Mouse (Mus musculus) brain, embryonic 14.5 days (tissue): ENCODE measurements around the gene Igf2r.

Experiments
- CTCF ChIP-seq: fragments of 200-500 bp; IDR thresholded peaks from 2 replicates; pipeline ENCODE4 v1.5.1; 2012; ENCODE audit warnings: inconsistent platforms, mild to moderate bottlenecking, moderate library complexity, borderline replicate concordance; ENCODE audit not compliant: insufficient read depth, insufficient read length; ENCODE audit errors: extremely low read depth
- POLR2A ChIP-seq: fragments of 200-500 bp; IDR thresholded peaks from 2 replicates; pipeline ENCODE4 v1.6.1; 2012; ENCODE audit warnings: mild to moderate bottlenecking, inconsistent platforms, borderline replicate concordance; ENCODE audit not compliant: poor library complexity, insufficient read depth, insufficient read length, severe bottlenecking; ENCODE audit errors: extremely low read depth

DNA sequence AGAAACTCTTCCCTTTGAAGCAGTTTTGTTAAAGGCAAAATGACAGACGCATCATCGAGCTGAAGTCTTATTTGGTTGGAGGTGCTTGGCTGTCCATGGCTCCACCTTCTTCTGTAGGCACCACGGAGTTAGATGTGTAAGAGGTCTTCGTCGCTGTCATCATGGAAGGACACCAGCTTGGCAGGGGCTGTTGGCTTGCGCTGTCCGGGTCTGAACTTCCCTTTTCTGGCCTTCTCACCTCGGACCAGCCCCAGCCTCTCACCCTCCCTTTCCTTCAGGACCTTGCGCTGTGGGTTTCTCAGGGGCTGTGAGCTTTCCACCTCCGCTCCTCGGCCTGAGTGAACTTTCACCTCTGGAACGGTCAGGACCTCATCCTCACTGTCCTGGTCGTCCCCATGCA, 85.9 kb downstream of the Igf2r start:
- TF ChIP-seq POLR2A = no peak
- TF ChIP-seq CTCF = no peak
